In the genomic region with DNA sequence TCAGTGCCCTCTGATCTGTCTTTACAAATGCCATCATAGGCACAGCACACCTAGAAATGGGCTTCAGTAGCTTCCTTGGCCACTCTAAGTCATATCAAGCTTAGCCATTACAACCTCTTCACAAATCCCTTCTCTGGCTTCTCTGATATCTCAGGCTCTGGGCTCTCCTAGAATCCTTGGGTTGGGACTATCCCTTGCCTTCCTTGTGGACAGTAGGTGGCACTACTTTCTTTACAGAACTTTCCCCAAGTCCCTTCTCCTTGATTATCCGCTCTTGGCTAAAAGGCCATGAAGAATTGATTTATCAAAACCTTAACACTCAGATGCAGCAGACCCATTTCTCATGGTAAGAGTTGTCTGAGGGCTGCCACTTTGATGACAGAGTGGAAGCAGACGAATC, we compare ENCODE assay signal across 20 mouse cellular contexts.
DNase-seq lines count a peak whose midpoint lies in the region; ATAC-seq and TF ChIP-seq lines count a peak whose summit lies in the region.
"Had no signal": no experiment of that assay in that cellular context is flagged by ENCODE, and none has a peak within 500 bp of the region (broad histone marks: within the 10 kb centered on the region; RNA-seq: fewer than 3 reads in every experiment).

No protein-coding gene starts in this region.

- peak; percentile 67; the same call in 1 of the 2 replicates for ATAC-seq in frontal cortex, adult (ENCODE audit: low TSS enrichment)
- ATAC-seq: activated CD4-positive, CD25-positive, alpha-beta regulatory T cell, adult 4 months; forebrain, embryonic 16.5 days had no signal

- no peaks in the 10 kb centered on the region for H3K4me1 ChIP-seq in lung, adult 2 months (ENCODE audit: control insufficient read depth, insufficient read depth, low read length)
- H3K4me1 ChIP-seq: forebrain, embryonic 12.5 days; heart, embryonic 10.5 days; hindbrain, embryonic 13.5 days had no signal

- DNase-seq in frontal cortex, postnatal 14 days (ENCODE audit: low spot score in 2 of 2), result no peak
- peak; percentile 2 for DNase-seq in lung, postnatal 36 days
- no peak for DNase-seq in lung, adult 2 months
- DNase-seq in brain, adult 2 months (ENCODE audit: low read depth, low spot score), result peak; percentile 36
- DNase-seq in cerebellum, adult 11-12 months, result no peak
- DNase-seq in gastrocnemius, adult 2 months, result no peak
- DNase-seq: adrenal gland, postnatal 25 days; cerebellum, adult 8-10 months; cerebellum, postnatal 14 days; gastrocnemius, postnatal 10 days; heart, adult 18-20 months; heart, postnatal 10 days; heart, postnatal 4 days had no signal

- 42% methylated on average over 2 of the region's 2 CpGs for WGBS in lung, adult 2 months

- H3K4me3 ChIP-seq in lung, adult 2 months (replicated peaks; ENCODE audit: extremely low read depth, low read depth, low read length), result no peak overlapping the region
- H3K4me3 ChIP-seq in gastrocnemius, adult 2 months, result no peak overlapping the region
- H3K4me3 ChIP-seq: embryonic facial prominence, embryonic 12.5 days; forebrain, embryonic 12.5 days; heart, embryonic 10.5 days; hindbrain, embryonic 13.5 days had no signal

- no peak overlapping the region for H3K27ac ChIP-seq in gastrocnemius, adult 2 months
- H3K27ac ChIP-seq: embryonic facial prominence, embryonic 12.5 days; forebrain, embryonic 12.5 days; heart, embryonic 10.5 days; hindbrain, embryonic 13.5 days had no signal

- intact Hi-C loops in gastrocnemius, adult 2 months (cut with DNase I), result no loop called here

- TF ChIP-seq CTCF in lung, adult 2 months (IDR thresholded peaks at IDR 0.05; ENCODE audit: insufficient read depth, low read length), result no peak
- TF ChIP-seq CTCF in gastrocnemius, adult 2 months (IDR thresholded peaks at IDR 0.05), result no peak

- TF ChIP-seq POLR2A in lung, adult 2 months (IDR thresholded peaks at IDR 0.05; ENCODE audit: borderline replicate concordance, extremely low read depth, low read depth, low read length), result no peak

Comparison
In these comparisons a context has a peak if more than half of its experiments do, and no peak if none do; other contexts are left out.
1. DNase-seq: peak in lung, postnatal 36 days (single experiment) and brain, adult 2 months (single experiment); none in frontal cortex, postnatal 14 days (0 of 2), lung, adult 2 months (single experiment), cerebellum, adult 11-12 months (single experiment) and gastrocnemius, adult 2 months (single experiment).